Mouse (Mus musculus) E14TG2a.4 (cell line): ENCODE results near the gene E130114P18Rik.

Experiments
- CTCF ChIP-seq: conservative IDR thresholded peaks from 2 replicates; pipeline ENCODE4 v1.5.1; 2014; ENCODE audit warnings: low read length
- NANOG ChIP-seq: IDR thresholded peaks from 2 replicates; pipeline ENCODE4 v1.6.1; 2014; ENCODE audit warnings: borderline replicate concordance, low read length, mixed read lengths

DNA sequence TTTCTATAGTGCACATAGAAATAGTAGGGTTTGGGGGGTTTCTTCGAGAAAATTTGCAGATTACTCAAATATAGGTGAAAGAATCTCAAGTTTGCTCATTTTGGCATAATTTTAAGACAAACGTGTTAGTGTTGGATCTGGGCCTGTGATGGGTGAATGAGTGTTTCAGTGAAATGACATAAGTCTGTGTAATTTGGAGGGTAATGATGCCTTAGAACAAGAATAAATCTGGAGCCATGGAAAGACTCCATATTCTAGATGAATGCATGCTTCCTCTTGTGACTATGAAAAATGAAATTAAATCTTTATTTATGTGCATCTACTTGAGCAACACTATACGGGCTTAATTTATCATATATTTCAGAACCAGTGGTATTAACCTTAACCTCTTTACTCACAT, 38.9 kb upstream of the E130114P18Rik start:
- TF ChIP-seq CTCF (no peak), NANOG (no peak)
